Mouse (Mus musculus): ENCODE measurements around the gene Rnf182. TPM values are rescaled to one million over a fixed set of nuclear protein-coding genes. Genes with fewer than 3 reads are reported as not detected.

Gene Rnf182
- polyA plus RNA-seq, 1 experiment from 2014 or later = 30.5 TPM

DNA sequence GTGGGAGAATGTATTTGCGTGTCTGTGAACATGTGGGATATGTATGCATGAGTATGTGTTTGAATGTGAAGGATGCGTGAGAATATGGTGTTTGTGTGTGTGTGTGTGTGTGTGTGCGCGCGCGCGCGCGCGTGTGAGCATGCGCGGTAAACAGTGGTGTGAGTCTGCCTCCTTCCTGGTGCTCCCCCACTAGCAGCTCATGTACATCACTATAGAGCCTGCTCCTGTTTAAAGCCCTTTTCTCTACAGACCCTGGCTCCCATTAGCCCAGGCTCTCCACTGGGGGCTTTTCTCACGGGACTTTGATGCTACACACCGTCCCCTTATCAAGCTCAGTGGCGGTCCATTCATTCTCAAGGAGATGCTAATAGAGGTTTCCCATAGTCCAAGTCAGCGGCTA is 32.5 kb upstream of the Rnf182 start:
- Histone ChIP-seq H3K4me3 (ENCODE audit: low read length) (peak overlapping the region; percentile 19), H3K27me3 (replicated peaks; ENCODE audit: control insufficient read depth, insufficient read depth, low read length) (no peaks in the 10 kb centered on the region), H3K36me3 (ENCODE audit: control insufficient read depth, insufficient read depth, low read length) (no peaks in the 10 kb centered on the region), H3K4me1 (ENCODE audit: control insufficient read depth, insufficient read depth, low read depth, low read length) (peaks cover 3% of the 10 kb centered on the region; the same call in 1 of the 2 replicates), H3K9me3 (ENCODE audit: control insufficient read depth, low read length) (no peaks in the 10 kb centered on the region), H3K27ac (ENCODE audit: low read depth, low read length) (no peak overlapping the region), H3K9ac (ENCODE audit: low read depth, low read length) (peak overlapping the region; percentile 25), H3K4me2 (ENCODE audit: low read length) (peak overlapping the region; percentile 43)
- ATAC-seq = no peak
- 41% methylated on average over 16 of the region's 16 CpGs for WGBS

DNA sequence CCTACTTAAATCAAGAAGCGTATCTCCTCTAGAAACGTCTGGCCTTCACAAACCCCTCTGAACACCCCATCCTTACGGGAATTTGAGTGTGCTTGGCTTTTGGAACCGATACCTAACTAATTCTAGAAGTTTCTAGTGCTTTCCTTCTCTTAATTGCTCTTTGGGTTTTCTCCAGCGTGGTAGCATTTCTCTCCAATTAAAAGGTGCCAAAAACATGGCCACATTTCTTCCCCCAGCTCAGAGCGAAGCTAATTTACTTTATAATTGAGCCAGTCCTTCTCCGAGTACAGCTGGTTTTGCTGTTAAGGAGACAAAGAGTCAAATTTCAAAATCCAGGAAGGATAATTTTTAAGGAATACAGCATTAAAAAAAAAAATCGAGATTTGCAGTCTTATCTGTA is 32.0 kb upstream of the Rnf182 start:
- 54% methylated on average over 8 of the region's 8 CpGs for WGBS
- Histone ChIP-seq H3K27me3 (replicated peaks; ENCODE audit: control insufficient read depth, insufficient read depth, low read length) (no peaks in the 10 kb centered on the region), H3K4me2 (ENCODE audit: low read length) (no peak overlapping the region), H3K27ac (ENCODE audit: low read depth, low read length) (no peak overlapping the region), H3K9ac (ENCODE audit: low read depth, low read length) (no peak overlapping the region), H3K4me3 (ENCODE audit: low read length) (no peak overlapping the region), H3K9me3 (ENCODE audit: control insufficient read depth, low read length) (no peaks in the 10 kb centered on the region), H3K36me3 (ENCODE audit: control insufficient read depth, insufficient read depth, low read length) (no peaks in the 10 kb centered on the region), H3K4me1 (ENCODE audit: control insufficient read depth, insufficient read depth, low read depth, low read length) (peaks cover 3% of the 10 kb centered on the region; the same call in 1 of the 2 replicates)
- ATAC-seq = no peak

DNA sequence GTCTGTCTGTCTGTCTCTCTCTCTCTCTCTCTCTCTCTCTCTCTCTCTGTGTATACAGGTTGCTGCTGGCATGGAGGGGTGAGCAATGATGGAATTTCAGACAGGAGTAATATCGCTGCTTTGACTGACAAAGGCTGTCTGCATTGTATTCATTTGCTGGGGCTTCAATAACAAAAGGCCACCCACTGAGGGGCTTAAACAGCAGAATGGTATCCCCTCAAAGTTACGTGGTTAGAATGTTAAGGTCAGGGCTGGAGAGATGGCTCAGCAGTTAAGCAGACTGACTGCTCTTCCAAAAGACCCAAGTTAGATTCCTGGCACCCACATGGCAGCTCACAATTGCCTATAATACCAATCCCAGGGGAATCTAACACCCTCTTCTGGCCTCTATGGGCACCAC is 30.2 kb upstream of the Rnf182 start:
- Histone ChIP-seq H3K27ac (ENCODE audit: low read depth, low read length) (no peak overlapping the region), H3K4me3 (ENCODE audit: low read length) (no peak overlapping the region), H3K4me2 (ENCODE audit: low read length) (no peak overlapping the region), H3K36me3 (ENCODE audit: control insufficient read depth, insufficient read depth, low read length) (no peaks in the 10 kb centered on the region), H3K4me1 (ENCODE audit: control insufficient read depth, insufficient read depth, low read depth, low read length) (peaks cover 3% of the 10 kb centered on the region; the same call in 1 of the 2 replicates), H3K9me3 (ENCODE audit: control insufficient read depth, low read length) (no peaks in the 10 kb centered on the region), H3K27me3 (replicated peaks; ENCODE audit: control insufficient read depth, insufficient read depth, low read length) (no peaks in the 10 kb centered on the region), H3K9ac (ENCODE audit: low read depth, low read length) (no peak overlapping the region)
- 32% methylated on average over 2 of the region's 2 CpGs for WGBS
- ATAC-seq = no peak

- no peaks in the 10 kb centered on the region for H3K27me3 ChIP-seq (replicated peaks; ENCODE audit: control insufficient read depth, insufficient read depth, low read length)
- no peak overlapping the region for H3K4me2 ChIP-seq (ENCODE audit: low read length)
- WGBS = 81% methylated on average over 3 of the region's 3 CpGs
- H3K27ac ChIP-seq (ENCODE audit: low read depth, low read length) = no peak overlapping the region
- H3K9me3 ChIP-seq (ENCODE audit: control insufficient read depth, low read length) = no peaks in the 10 kb centered on the region
- H3K4me1 ChIP-seq (ENCODE audit: control insufficient read depth, insufficient read depth, low read depth, low read length) = peaks cover 3% of the 10 kb centered on the region; the same call in 1 of the 2 replicates
- ATAC-seq = no peak
- H3K4me3 ChIP-seq (ENCODE audit: low read length) = no peak overlapping the region
- no peak overlapping the region for H3K9ac ChIP-seq (ENCODE audit: low read depth, low read length)
- no peaks in the 10 kb centered on the region for H3K36me3 ChIP-seq (ENCODE audit: control insufficient read depth, insufficient read depth, low read length)
Measured at GRCm38 (mm10) chr13:43586966-43587365, 28.5 kb upstream of the Rnf182 start.

DNA sequence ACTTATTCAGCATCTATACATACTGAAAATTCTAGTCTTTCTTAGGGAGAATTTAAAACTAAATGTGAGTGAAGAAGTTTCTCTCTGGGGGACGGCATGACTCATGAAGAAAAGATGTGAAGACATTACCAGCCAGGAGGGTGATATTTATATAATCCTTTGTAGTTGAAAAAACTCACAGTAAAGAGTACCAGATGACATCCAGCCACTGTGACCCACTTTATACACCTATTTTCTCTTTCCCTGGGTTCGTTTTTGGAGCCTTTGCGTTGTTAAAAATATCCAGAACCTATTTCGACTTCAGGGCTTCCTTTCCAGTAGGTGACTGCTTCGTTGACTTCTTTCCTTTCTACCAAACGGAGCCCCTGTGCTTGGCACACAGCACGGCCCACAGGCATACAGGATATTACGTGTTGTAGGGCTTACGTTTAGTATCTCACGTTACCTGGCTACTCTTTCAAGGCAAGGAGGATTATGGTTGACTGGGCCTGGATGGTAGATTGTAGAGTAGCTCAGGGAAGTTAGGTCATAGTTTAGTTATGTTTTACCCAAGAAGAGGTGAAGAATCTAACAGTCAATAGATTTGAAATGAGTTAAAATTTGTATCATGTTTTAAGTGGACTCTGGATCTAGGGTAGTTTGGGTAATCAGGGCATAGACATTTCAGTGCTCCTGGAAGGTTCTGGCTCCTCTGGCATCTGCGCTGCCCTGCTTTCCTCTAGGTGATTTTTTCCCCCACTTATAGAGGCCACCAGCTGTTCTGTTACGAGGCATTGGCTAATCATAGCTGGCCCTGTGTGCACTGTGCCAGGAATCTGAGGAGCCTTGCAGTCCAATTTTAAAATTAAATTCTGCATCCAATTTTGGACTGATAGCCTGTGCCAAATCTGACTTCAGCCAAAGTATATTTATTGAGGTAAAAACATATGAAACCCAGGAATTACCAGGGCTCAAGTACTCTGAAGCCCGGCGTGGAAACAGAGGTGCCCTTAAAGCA is 27.4 kb upstream of the Rnf182 start:
- no peaks in the 10 kb centered on the region for H3K9me3 ChIP-seq (ENCODE audit: control insufficient read depth, low read length)
- ATAC-seq = no peak
- peaks cover under 1% of the 10 kb centered on the region; the same call in 1 of the 2 replicates for H3K4me1 ChIP-seq (ENCODE audit: control insufficient read depth, insufficient read depth, low read depth, low read length)
- H3K27ac ChIP-seq (ENCODE audit: low read depth, low read length) = no peak overlapping the region
- no peaks in the 10 kb centered on the region for H3K27me3 ChIP-seq (replicated peaks; ENCODE audit: control insufficient read depth, insufficient read depth, low read length)
- no peaks in the 10 kb centered on the region for H3K36me3 ChIP-seq (ENCODE audit: control insufficient read depth, insufficient read depth, low read length)
- H3K4me2 ChIP-seq (ENCODE audit: low read length) = no peak overlapping the region
- WGBS = 81% methylated on average over 14 of the region's 14 CpGs
- no peak overlapping the region for H3K9ac ChIP-seq (ENCODE audit: low read depth, low read length)
- no peak overlapping the region for H3K4me3 ChIP-seq (ENCODE audit: low read length)

GRCm38 (mm10) chr13:43591828-43592680 is 23.5 kb upstream of the Rnf182 start:
- Histone ChIP-seq H3K27ac (ENCODE audit: low read depth, low read length) (no peak overlapping the region), H3K4me2 (ENCODE audit: low read length) (no peak overlapping the region)
- no peak for ATAC-seq

DNA sequence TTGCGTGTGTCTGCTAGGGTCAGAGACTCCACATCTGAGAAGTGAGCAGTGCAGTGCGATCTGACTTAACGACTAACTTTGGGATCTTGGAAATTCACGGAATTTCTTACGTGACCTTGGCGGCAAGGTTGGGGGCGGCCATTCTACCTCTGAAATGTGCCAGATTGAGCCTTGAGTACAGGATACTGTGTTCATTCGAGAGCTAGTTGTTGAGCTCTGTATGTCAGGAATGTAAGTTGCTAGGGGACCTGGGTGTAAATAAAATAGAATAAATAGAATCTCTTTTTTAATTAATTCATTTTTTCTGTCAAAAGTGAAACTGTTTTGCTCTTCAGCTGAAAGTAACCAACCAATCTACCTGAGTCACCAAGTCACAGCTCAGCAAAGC is 22.8 kb upstream of the Rnf182 start:
- H3K4me1 ChIP-seq (ENCODE audit: control insufficient read depth, insufficient read depth, low read depth, low read length) = no peaks in the 10 kb centered on the region
- no peak for ATAC-seq
- no peaks in the 10 kb centered on the region for H3K9me3 ChIP-seq (ENCODE audit: control insufficient read depth, low read length)
- no peaks in the 10 kb centered on the region for H3K27me3 ChIP-seq (replicated peaks; ENCODE audit: control insufficient read depth, insufficient read depth, low read length)
- no peak overlapping the region for H3K4me2 ChIP-seq (ENCODE audit: low read length)
- no peak overlapping the region for H3K9ac ChIP-seq (ENCODE audit: low read depth, low read length)
- WGBS = 69% methylated on average over 8 of the region's 8 CpGs
- H3K36me3 ChIP-seq (ENCODE audit: control insufficient read depth, insufficient read depth, low read length) = no peaks in the 10 kb centered on the region
- H3K27ac ChIP-seq (ENCODE audit: low read depth, low read length) = no peak overlapping the region
- H3K4me3 ChIP-seq (ENCODE audit: low read length) = no peak overlapping the region

More at GRCm38 (mm10) chr13:43591828-43592680, 23.5 kb upstream of the Rnf182 start:
- 54% methylated on average over 28 of the region's 28 CpGs for WGBS
- no peaks in the 10 kb centered on the region for H3K9me3 ChIP-seq (ENCODE audit: control insufficient read depth, low read length)
- H3K4me1 ChIP-seq (ENCODE audit: control insufficient read depth, insufficient read depth, low read depth, low read length) = no peaks in the 10 kb centered on the region
- no peaks in the 10 kb centered on the region for H3K36me3 ChIP-seq (ENCODE audit: control insufficient read depth, insufficient read depth, low read length)
- no peak overlapping the region for H3K9ac ChIP-seq (ENCODE audit: low read depth, low read length)
- no peak overlapping the region for H3K4me3 ChIP-seq (ENCODE audit: low read length)
- no peaks in the 10 kb centered on the region for H3K27me3 ChIP-seq (replicated peaks; ENCODE audit: control insufficient read depth, insufficient read depth, low read length)

DNA sequence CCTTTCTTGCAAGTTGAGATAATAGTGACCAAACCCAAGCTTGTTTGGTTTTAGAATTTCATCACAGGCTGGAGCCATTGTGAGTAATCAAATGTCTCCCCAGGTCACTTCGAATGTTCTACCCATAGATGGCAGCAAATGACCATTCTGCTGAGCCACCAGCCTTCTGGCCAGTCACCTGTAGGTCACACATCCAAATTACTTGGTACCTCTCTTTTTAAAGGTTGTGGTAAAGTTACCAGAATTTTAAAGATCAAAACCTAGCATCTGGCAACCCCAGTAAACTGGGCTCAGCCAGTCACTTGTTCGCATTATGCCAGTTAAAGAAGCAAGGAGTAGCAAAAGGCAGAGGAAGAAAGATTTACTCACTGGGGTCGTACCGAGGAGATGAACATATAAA is 19.6 kb upstream of the Rnf182 start:
- 0 out of 2 replicates have a peak, but pooled peaks have one; percentile 70 for ATAC-seq
- WGBS = 60% methylated on average over 4 of the region's 4 CpGs
- H3K9ac ChIP-seq (ENCODE audit: low read depth, low read length) = no peak overlapping the region

DNA sequence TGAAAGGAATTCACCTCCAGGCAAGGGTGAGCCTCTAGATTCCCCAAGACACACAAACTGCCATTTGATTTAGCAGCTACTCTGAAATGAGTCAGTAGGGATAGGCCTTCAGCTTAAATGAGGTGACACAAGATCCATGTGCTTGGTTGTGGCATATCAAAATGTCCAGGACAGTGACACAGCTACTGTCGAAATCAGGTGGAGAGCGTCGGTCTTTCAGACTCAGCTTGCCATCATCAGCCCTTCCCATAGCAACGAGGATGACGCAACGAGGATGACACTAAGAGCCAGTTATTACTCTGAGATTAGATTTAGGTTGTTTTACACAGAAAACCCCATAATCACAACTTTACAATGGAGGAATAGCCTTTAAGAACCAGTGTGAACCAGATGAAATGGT is 14.5 kb upstream of the Rnf182 start:
- H3K9me3 ChIP-seq (ENCODE audit: control insufficient read depth, low read length) = no peaks in the 10 kb centered on the region
- no peaks in the 10 kb centered on the region for H3K27me3 ChIP-seq (replicated peaks; ENCODE audit: control insufficient read depth, insufficient read depth, low read length)
- H3K9ac ChIP-seq (ENCODE audit: low read depth, low read length) = no peak overlapping the region
- H3K4me3 ChIP-seq (ENCODE audit: low read length) = no peak overlapping the region
- no peak overlapping the region for H3K4me2 ChIP-seq (ENCODE audit: low read length)
- peaks cover 2% of the 10 kb centered on the region for H3K4me1 ChIP-seq (ENCODE audit: control insufficient read depth, insufficient read depth, low read depth, low read length)
- ATAC-seq = no peak
- 93% methylated on average over 6 of the region's 6 CpGs for WGBS
- no peaks in the 10 kb centered on the region for H3K36me3 ChIP-seq (ENCODE audit: control insufficient read depth, insufficient read depth, low read length)
- H3K27ac ChIP-seq (ENCODE audit: low read depth, low read length) = no peak overlapping the region

More for the DNA sequence above, 19.6 kb upstream of the Rnf182 start:
- no peaks in the 10 kb centered on the region for H3K36me3 ChIP-seq (ENCODE audit: control insufficient read depth, insufficient read depth, low read length)
- H3K9me3 ChIP-seq (ENCODE audit: control insufficient read depth, low read length) = no peaks in the 10 kb centered on the region
- no peak overlapping the region for H3K27ac ChIP-seq (ENCODE audit: low read depth, low read length)
- no peaks in the 10 kb centered on the region for H3K4me1 ChIP-seq (ENCODE audit: control insufficient read depth, insufficient read depth, low read depth, low read length)
- no peak overlapping the region for H3K4me2 ChIP-seq (ENCODE audit: low read length)
- H3K27me3 ChIP-seq (replicated peaks; ENCODE audit: control insufficient read depth, insufficient read depth, low read length) = no peaks in the 10 kb centered on the region
- no peak overlapping the region for H3K4me3 ChIP-seq (ENCODE audit: low read length)

All from hindbrain, embryonic 16.5 days (tissue).